Comparison of ENCODE assay signal across 19 mouse cellular contexts in genomic region chr5:134915311-134915710, GRCm38 (mm10). TPM values are rescaled to one million over a fixed set of nuclear protein-coding genes. Genes with fewer than 3 reads are reported as not detected.
A peak's percentile ranks its signal among the peaks of the same experiment; 100 is the strongest.
DNase-seq lines count a peak whose midpoint lies in the region; ATAC-seq and TF ChIP-seq lines count a peak whose summit lies in the region.
"Had no signal": no experiment of that assay in that cellular context is flagged by ENCODE, and none has a peak within 500 bp of the region (broad histone marks: within the 10 kb centered on the region; RNA-seq: fewer than 3 reads in every experiment).

Gene Cldn13 (minus strand): TSS chr5:134915526.

- no peak within 1 kb of the TSS; the same call in 1 of the 2 replicates for H3K9ac ChIP-seq in lung, embryonic 14.5 days
- peak within 1 kb of the TSS; percentile 89 for H3K9ac ChIP-seq in liver, embryonic 12.5 days
- no peak within 1 kb of the TSS for H3K9ac ChIP-seq in kidney, embryonic 14.5 days (ENCODE audit: low read depth, low read length)
- H3K9ac ChIP-seq: heart, embryonic 15.5 days; limb, embryonic 12.5 days; midbrain, embryonic 15.5 days; neural tube, embryonic 13.5 days had no signal

- no peaks in the 10 kb centered on the region for H3K27me3 ChIP-seq in lung, embryonic 14.5 days (ENCODE audit: insufficient read depth, low read length)
- no peaks in the 10 kb centered on the region for H3K27me3 ChIP-seq in liver, embryonic 12.5 days (replicated peaks)
- no peaks in the 10 kb centered on the region for H3K27me3 ChIP-seq in kidney, embryonic 14.5 days (ENCODE audit: control insufficient read depth, insufficient read depth, low read length)
- H3K27me3 ChIP-seq: midbrain, embryonic 15.5 days; neural tube, embryonic 13.5 days; Patski had no signal

- ATAC-seq in lung, embryonic 14.5 days (ENCODE audit: insufficient read depth) = no peak
- no peak for ATAC-seq in common myeloid progenitor, adult 5-6 weeks (replicated peaks; ENCODE audit: low read depth, poor library complexity, severe bottlenecking)
- peak; percentile 64 for ATAC-seq in liver, embryonic 12.5 days
- no peak for ATAC-seq in kidney, embryonic 14.5 days (ENCODE audit: low FRiP score, low TSS enrichment)
- ATAC-seq: forebrain, embryonic 14.5 days; midbrain, embryonic 15.5 days; Patski had no signal

- H3K27ac ChIP-seq in lung, embryonic 14.5 days (ENCODE audit: low read depth) = peak within 1 kb of the TSS; percentile 30; the same call in 1 of the 2 replicates
- H3K27ac ChIP-seq in liver, embryonic 12.5 days = peak within 1 kb of the TSS; percentile 97
- no peak within 1 kb of the TSS for H3K27ac ChIP-seq in kidney, embryonic 14.5 days (ENCODE audit: low read depth, low read length)
- H3K27ac ChIP-seq: heart, embryonic 15.5 days; limb, embryonic 12.5 days; midbrain, embryonic 15.5 days; neural tube, embryonic 13.5 days had no signal

- no peaks in the 10 kb centered on the region for H3K36me3 ChIP-seq in lung, embryonic 14.5 days (ENCODE audit: insufficient read depth)
- no peaks in the 10 kb centered on the region for H3K36me3 ChIP-seq in liver, embryonic 12.5 days
- no peaks in the 10 kb centered on the region for H3K36me3 ChIP-seq in kidney, embryonic 14.5 days (ENCODE audit: control insufficient read depth, insufficient read depth, low read length)
- H3K36me3 ChIP-seq: heart, embryonic 15.5 days; limb, embryonic 12.5 days; midbrain, embryonic 15.5 days; neural tube, embryonic 13.5 days had no signal

- WGBS in lung, embryonic 14.5 days = 71% methylated on average over 8 of the region's 8 CpGs
- 21% methylated on average over 8 of the region's 8 CpGs for WGBS in liver, embryonic 12.5 days (ENCODE audit: insufficient replicate concordance)
- WGBS in kidney, embryonic 14.5 days = 79% methylated on average over 8 of the region's 8 CpGs

- no peak for TF ChIP-seq CTCF in lung, embryonic 14.5 days (IDR thresholded peaks at IDR 0.05; ENCODE audit: low read depth)

- no peak within 1 kb of the TSS for H3K4me2 ChIP-seq in lung, embryonic 14.5 days
- peak within 1 kb of the TSS; percentile 66 for H3K4me2 ChIP-seq in liver, embryonic 12.5 days
- no peak within 1 kb of the TSS for H3K4me2 ChIP-seq in kidney, embryonic 14.5 days (replicated peaks; ENCODE audit: low read depth, low read length)
- H3K4me2 ChIP-seq: heart, embryonic 15.5 days; limb, embryonic 12.5 days; midbrain, embryonic 15.5 days; neural tube, embryonic 13.5 days had no signal

- DNase-seq in lung, embryonic 14.5 days = no peak
- DNase-seq in lung, postnatal 25 days (ENCODE audit: low spot score) = no peak
- DNase-seq in spleen, postnatal 36 days (ENCODE audit: low spot score in 2 of 2) = peak; percentile 49 to 69
- no peak for DNase-seq in cerebellum, adult 11-12 months
- DNase-seq in frontal cortex, postnatal 25 days (ENCODE audit: low spot score in 2 of 2) = no peak
- DNase-seq: gastrocnemius, postnatal 10 days; kidney, postnatal 10 days; lung, postnatal 14 days; retina, postnatal 1 day had no signal

- no peaks in the 10 kb centered on the region for H3K4me1 ChIP-seq in lung, embryonic 14.5 days (ENCODE audit: insufficient read depth)
- peaks cover 66% of the 10 kb centered on the region for H3K4me1 ChIP-seq in liver, embryonic 12.5 days
- H3K4me1 ChIP-seq in kidney, embryonic 14.5 days (ENCODE audit: control insufficient read depth, insufficient read depth, low read length) = no peaks in the 10 kb centered on the region
- H3K4me1 ChIP-seq: heart, embryonic 15.5 days; limb, embryonic 12.5 days; midbrain, embryonic 15.5 days; neural tube, embryonic 13.5 days had no signal

- H3K4me3 ChIP-seq in lung, embryonic 14.5 days (ENCODE audit: low read depth, low read length) = peak within 1 kb of the TSS; percentile 24; the same call in 1 of the 2 replicates
- H3K4me3 ChIP-seq in liver, embryonic 12.5 days = peak within 1 kb of the TSS; percentile 74
- no peak within 1 kb of the TSS for H3K4me3 ChIP-seq in kidney, embryonic 14.5 days (ENCODE audit: low read length)
- H3K4me3 ChIP-seq: heart, embryonic 15.5 days; limb, embryonic 12.5 days; midbrain, embryonic 15.5 days; neural tube, embryonic 13.5 days had no signal

- no peaks in the 10 kb centered on the region for H3K9me3 ChIP-seq in lung, embryonic 14.5 days (ENCODE audit: low read depth, low read length)
- H3K9me3 ChIP-seq in liver, embryonic 12.5 days (replicated peaks) = peaks cover 4% of the 10 kb centered on the region
- 0 out of 2 replicates have a peak, but pooled peaks cover 3% of the 10 kb centered on the region for H3K9me3 ChIP-seq in kidney, embryonic 14.5 days (ENCODE audit: control insufficient read depth, low read length)
- H3K9me3 ChIP-seq: heart, embryonic 15.5 days; limb, embryonic 12.5 days; midbrain, embryonic 15.5 days; neural tube, embryonic 13.5 days had no signal

RNA-seq across cellular contexts. Expression of gene Cldn13, which starts in this region (rescaled TPM):
- 0.39 TPM in 1 of 2 replicates, not detected in the other for polyA plus RNA-seq in lung, embryonic 14.5 days (2014; fragmentation: Nextera tagmentation; extraction: Ambion mirVana)
- total RNA-seq in common myeloid progenitor, adult 5-6 weeks (2017) = 30.1 and 31.1 TPM in 2 replicates
- polyA plus RNA-seq in liver, embryonic 12.5 days (2016; fragmentation: Nextera tagmentation; extraction: Ambion mirVana) = 208 TPM in 2 replicates
- 0.20 and 0.24 TPM in 2 replicates for polyA plus RNA-seq in kidney, embryonic 14.5 days (2014; fragmentation: Nextera tagmentation; extraction: Ambion mirVana)
- total RNA-seq: layer of hippocampus, postnatal 25 days had no signal
- polyA plus RNA-seq: midbrain, embryonic 15.5 days; Patski had no signal

Comparison
In these comparisons a context has a peak if more than half of its experiments do, and no peak if none do; other contexts are left out.
1. RNA of gene Cldn13 (polyA plus RNA-seq): 208 TPM in liver, embryonic 12.5 days; 0.39 TPM in lung, embryonic 14.5 days and 0.20 to 0.24 TPM in kidney, embryonic 14.5 days; every median in the first group is over 100 times any median in the second.
2. DNase-seq: peak in spleen, postnatal 36 days (2 of 2); none in lung, embryonic 14.5 days (single experiment), lung, postnatal 25 days (single experiment), cerebellum, adult 11-12 months (single experiment) and frontal cortex, postnatal 25 days (0 of 2).